Mouse (Mus musculus) G1E (cell line): ENCODE measurements at regions not wholly inside any gene's neighbourhood (a gene's known extent, or its start where the extent isn't known, plus 50 kb on each side); places are given as distances from the start of the nearest gene placed in this dataset.

Experiments
- CTCF ChIP-seq: IDR thresholded peaks from 2 replicates; pipeline ENCODE4 v1.5.1; 2012; ENCODE audit warnings: low read depth, low read length, inconsistent platforms, mixed read lengths
- GATA2 ChIP-seq: IDR thresholded peaks from 2 replicates; pipeline ENCODE4 v1.6.1; 2012; ENCODE audit warnings: low read depth, low read length, inconsistent platforms, borderline replicate concordance
- POLR2AphosphoS5 ChIP-seq: IDR thresholded peaks from 2 replicates; pipeline ENCODE4 v1.6.1; 2012; ENCODE audit warnings: low read depth, low read length, inconsistent platforms; ENCODE audit not compliant: insufficient replicate concordance
- TAL1 ChIP-seq: conservative IDR thresholded peaks from 2 replicates; pipeline ENCODE4 v1.6.1; 2012; ENCODE audit warnings: low read depth, low read length, inconsistent platforms, mixed read lengths

- TF ChIP-seq CTCF (no peak), GATA2 (no peak), TAL1 (no peak), POLR2AphosphoS5 (no peak)
Measured at GRCm38 (mm10) chrX:12827299-12827872, 65.5 kb upstream of the Med14 start.
